Mouse (Mus musculus) frontal cortex, postnatal 14 days (tissue): Measurements from ENCODE around the gene Hemk1.

Experiments
- DNase-seq, 2 experiments: peaks; one replicate each; pipeline ENCODE4 v3.0.0; 2022; ENCODE audit warnings: low spot score in 2 of 2

The Hemk1 gene

GRCm38 (mm10) chr9:107343146-107343943 lies 5.2 kb upstream of the Hemk1 start:
- no peak for DNase-seq

GRCm38 (mm10) chr9:107342201-107342709 lies 4.1 kb upstream of the Hemk1 start:
- DNase-seq: no peak

GRCm38 (mm10) chr9:107340911-107341645 lies 2.9 kb upstream of the Hemk1 start:
- DNase-seq: no peak

- DNase-seq: peak; percentile 82 to 89
Observed at GRCm38 (mm10) chr9:107340267-107340859, 2.2 kb upstream of the Hemk1 start, which contains the start of gene 6430571L13Rik. 6430571L13Rik (plus strand) TSS chr9:107340602.

- DNase-seq: no peak
Observed at GRCm38 (mm10) chr9:107336386-107336785, 1.8 kb downstream of the Hemk1 start.

GRCm38 (mm10) chr9:107335909-107336308 lies 2.2 kb downstream of the Hemk1 start:
- DNase-seq: peak; percentile 40 to 61

- DNase-seq: no peak
Observed at GRCm38 (mm10) chr9:107335046-107335445, 3.1 kb downstream of the Hemk1 start.

GRCm38 (mm10) chr9:107334356-107334755 lies 3.8 kb downstream of the Hemk1 start:
- DNase-seq: no peak

- no peak for DNase-seq
Observed at GRCm38 (mm10) chr9:107333686-107334085, 4.5 kb downstream of the Hemk1 start.

GRCm38 (mm10) chr9:107330791-107331190 lies 7.4 kb downstream of the Hemk1 start:
- no peak for DNase-seq

- no peak for DNase-seq
Observed at GRCm38 (mm10) chr9:107327879-107328620, 10.1 kb downstream of the Hemk1 start.

GRCm38 (mm10) chr9:107325904-107326303 lies 12.2 kb downstream of the Hemk1 start:
- DNase-seq: no peak

- DNase-seq: no peak
Observed at GRCm38 (mm10) chr9:107324799-107325561, 13.2 kb downstream of the Hemk1 start.

GRCm38 (mm10) chr9:107323558-107323957 lies 14.6 kb downstream of the Hemk1 start:
- no peak for DNase-seq

- no peak for DNase-seq
Observed at GRCm38 (mm10) chr9:107322461-107323050, 15.6 kb downstream of the Hemk1 start.

GRCm38 (mm10) chr9:107315791-107316190 lies 22.4 kb downstream of the Hemk1 start:
- DNase-seq: no peak

GRCm38 (mm10) chr9:107313926-107314325 lies 24.2 kb downstream of the Hemk1 start:
- DNase-seq: no peak

GRCm38 (mm10) chr9:107312811-107313584 lies 25.2 kb downstream of the Hemk1 start:
- DNase-seq: no peak

GRCm38 (mm10) chr9:107309600-107309999 lies 28.6 kb downstream of the Hemk1 start:
- DNase-seq: no peak

- no peak for DNase-seq
Observed at GRCm38 (mm10) chr9:107309171-107309570, 29.0 kb downstream of the Hemk1 start.
